Mouse (Mus musculus): Measurements from ENCODE around the gene Hyal1. TPM values are rescaled to one million over a fixed set of nuclear protein-coding genes. Genes with fewer than 3 reads are reported as not detected.

Hyal1 gene
- 1 to 10 TPM; 3.1 to 4.3 TPM for total RNA-seq (2021)

DNA sequence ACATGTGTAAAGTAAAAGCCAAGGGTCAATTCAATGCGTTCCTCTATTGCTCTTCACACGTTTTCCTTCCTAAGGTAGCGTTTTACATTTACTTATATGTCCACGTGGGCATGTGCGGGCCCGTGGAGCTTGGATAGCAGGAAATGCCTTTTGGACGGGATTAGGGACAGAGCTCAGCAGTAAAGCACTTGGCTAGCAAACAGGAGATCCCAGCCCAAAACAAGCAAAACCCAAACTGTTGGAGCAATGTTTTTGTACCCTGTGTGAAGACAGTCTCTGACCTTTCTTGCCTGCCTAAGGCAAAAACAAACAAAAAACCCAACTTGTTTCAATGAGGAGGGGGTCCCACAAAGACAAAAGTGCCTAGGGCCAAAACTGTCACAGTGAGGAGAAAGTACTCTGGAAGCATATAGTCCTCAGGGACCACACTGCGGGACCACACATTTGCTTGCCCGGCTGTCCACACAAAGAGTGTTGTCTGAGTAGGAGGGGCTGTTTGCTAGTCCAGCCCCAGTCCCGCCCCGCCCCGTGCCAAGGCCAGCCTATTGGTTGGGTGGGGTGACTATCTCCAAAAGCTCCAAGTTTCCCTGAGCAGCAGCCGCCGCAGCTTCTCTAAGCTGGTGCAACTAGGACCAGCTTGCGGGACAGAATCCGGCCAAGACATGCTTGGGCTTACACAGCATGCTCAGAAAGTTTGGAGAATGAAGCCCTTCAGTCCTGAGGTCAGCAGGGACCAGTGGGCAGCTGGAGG lies at the start of gene Hyal1:
Gene Hyal1 (plus strand): TSS at position 571 of the 751 bp plus-strand sequence.
- peak in 1 of 2 experiments; percentile 90 for DNase-seq (ENCODE audit: extremely low spot score in 1 of 2, low spot score in 2 of 2)
- intact Hi-C loops (cut with DNase I): no loop called here

DNA sequence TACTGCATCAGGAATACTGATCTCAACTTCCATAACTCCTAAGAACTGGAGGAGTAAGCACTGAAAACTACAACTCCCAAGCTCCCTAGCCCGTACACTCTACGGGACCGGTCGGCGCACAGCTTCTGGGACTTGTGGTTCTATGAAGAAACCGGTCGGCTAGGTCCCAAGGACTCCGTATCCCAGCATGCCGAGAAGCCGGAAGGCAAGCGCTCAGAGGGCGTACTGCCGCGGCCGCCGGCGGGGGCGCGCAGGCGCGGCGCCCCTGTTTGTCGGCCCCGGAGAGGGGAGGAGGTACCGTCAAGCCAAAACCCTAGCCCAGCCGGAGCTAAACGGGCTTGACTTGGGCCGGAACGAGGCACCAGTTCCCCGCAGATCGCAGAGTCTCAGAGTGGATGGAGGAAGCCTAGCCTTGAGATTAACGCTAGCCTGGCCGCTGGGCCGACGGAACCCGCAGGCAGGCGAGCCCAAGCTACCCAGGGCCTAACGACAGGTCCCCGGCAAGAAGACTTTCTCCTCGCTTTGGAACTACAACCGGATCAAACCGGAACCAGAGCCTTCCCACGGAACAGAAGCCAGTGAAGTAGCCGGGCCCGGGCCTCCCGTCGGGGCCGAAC lies 42.8 kb upstream of the Hyal1 start, which contains the start of gene Tmem115:
Gene Tmem115 (plus strand): TSS at position 155 of the 617 bp plus-strand sequence.
- intact Hi-C loops (cut with DNase I): loop anchor here (10.0 kb wide), 1 partner anchor 649 kb away; the partner anchor contains the start of gene Rbm15b

DNA sequence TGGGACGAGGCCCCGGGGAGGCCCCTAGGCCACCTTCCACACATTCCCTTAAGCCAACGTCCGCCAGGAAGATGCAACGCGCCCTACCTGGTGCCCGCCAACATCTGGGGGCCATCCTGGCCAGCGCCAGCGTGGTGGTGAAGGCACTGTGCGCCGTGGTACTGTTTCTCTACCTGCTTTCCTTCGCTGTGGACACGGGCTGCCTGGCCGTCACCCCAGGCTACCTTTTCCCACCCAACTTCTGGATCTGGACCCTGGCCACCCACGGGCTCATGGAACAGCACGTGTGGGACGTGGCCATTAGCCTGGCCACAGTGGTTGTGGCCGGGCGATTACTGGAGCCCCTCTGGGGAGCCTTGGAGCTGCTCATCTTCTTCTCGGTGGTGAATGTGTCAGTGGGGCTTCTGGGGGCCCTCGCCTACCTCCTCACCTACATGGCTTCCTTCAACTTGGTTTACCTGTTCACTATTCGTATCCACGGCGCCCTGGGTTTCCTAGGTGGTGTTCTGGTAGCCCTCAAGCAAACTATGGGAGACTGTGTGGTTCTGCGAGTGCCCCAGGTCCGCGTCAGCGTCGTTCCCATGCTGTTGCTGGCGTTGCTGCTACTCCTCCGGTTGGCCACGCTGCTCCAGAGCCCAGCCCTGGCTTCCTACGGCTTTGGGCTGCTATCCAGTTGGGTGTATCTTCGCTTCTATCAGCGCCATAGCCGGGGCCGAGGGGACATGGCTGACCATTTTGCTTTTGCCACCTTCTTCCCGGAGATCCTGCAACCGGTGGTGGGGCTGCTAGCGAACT lies 42.1 kb upstream of the Hyal1 start:
- DNase-seq (ENCODE audit: extremely low spot score in 1 of 2, low spot score in 2 of 2): peak in 1 of 2 experiments; percentile 65
- intact Hi-C loops (cut with DNase I): loop anchor here (10.0 kb wide), 1 partner anchor 650 kb away; the partner anchor contains the start of gene Rbm15b

More for the DNA sequence above, 42.8 kb upstream of the Hyal1 start, which contains the start of gene Tmem115:
- peak; percentile 95 for DNase-seq (ENCODE audit: extremely low spot score in 1 of 2, low spot score in 2 of 2)

DNA sequence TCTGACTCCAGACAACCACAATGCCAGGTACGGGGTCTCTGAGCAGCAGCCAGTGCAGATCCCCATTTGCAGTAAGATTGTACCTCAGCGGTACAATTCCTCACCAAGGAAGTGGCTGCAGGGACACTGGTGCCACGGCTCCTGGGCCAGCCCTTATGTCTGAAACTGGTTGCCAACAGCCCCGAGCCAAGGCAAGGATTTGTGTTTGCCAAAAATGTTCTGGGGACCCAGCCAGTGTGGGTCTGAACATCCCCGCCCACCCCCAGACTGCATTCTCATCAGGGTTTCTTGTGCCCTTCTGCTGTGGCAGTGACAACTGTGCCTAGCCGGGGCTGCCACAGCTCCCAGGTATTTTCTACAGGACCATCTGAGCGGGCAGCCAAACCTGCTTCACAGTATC lies 38.5 kb upstream of the Hyal1 start:
- no peak for DNase-seq (ENCODE audit: extremely low spot score in 1 of 2, low spot score in 2 of 2)
- intact Hi-C loops (cut with DNase I): loop anchor here (10.0 kb wide), 1 partner anchor 653 kb away; the partner anchor contains the start of gene Rbm15b

DNA sequence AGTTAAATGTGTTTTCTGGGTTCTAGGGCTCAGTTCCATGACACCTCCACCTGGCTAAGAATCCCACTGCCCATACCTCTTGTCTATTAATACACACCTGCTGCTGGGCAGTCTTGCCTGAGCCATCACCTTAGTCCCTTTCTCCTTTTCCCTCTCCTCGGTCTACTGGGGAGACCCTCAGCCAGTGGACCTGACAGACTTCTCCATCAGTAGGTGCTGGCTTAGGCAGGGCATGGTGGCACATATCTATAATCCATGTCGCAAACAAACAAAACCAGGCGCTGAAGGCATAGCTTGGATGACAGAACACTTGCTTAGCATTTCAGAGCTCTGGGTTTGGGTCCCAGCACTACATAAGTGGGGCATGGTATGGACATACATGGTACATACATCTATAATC lies 38.0 kb upstream of the Hyal1 start:
- intact Hi-C loops (cut with DNase I): loop anchor here (10.0 kb wide), 1 partner anchor 654 kb away; the partner anchor contains the start of gene Rbm15b
- DNase-seq (ENCODE audit: extremely low spot score in 1 of 2, low spot score in 2 of 2): no peak

DNA sequence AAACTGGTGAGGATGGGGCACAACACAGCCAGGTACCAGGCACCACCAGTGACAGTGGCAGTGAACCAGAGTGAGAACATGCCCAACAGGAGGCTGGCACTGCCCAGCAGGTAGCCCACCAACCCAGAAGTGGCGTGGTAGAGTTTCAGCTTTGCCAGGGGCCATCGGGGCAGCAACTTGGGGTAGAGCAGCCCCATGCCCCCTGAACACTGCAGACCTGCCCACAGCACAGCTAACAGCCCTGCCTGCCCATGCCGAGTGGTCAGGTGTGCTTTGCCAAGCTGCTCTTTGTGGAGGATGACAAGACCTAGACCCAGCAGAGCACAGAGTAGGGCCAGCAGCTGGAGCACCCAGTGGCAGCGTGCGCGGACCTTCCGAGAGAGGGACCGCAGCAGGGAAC lies 36.8 kb upstream of the Hyal1 start:
- no peak for DNase-seq (ENCODE audit: extremely low spot score in 1 of 2, low spot score in 2 of 2)
- intact Hi-C loops (cut with DNase I): loop anchor here (10.0 kb wide), 1 partner anchor 655 kb away; the partner anchor contains the start of gene Rbm15b

DNA sequence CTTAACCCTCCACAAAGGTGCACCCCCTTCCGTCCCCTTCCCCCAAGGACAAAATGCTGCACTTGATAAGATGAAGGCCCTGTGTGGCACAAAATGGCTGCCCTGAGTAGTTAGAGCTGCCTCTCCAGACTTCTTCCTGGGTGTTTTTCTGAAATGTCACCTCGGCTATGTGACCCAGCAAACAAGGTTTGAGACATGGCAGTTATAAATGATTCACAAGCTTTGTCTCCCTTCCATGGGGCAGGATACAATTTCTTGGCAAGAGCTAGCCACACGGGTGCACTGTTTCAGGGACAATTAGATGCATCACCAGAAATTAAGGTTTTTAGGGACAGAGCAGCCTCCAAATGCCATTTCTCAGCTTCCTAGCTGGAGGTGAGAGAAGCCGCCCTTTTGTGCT lies 36.3 kb upstream of the Hyal1 start:
- intact Hi-C loops (cut with DNase I): no loop called here
- no peak for DNase-seq (ENCODE audit: extremely low spot score in 1 of 2, low spot score in 2 of 2)

DNA sequence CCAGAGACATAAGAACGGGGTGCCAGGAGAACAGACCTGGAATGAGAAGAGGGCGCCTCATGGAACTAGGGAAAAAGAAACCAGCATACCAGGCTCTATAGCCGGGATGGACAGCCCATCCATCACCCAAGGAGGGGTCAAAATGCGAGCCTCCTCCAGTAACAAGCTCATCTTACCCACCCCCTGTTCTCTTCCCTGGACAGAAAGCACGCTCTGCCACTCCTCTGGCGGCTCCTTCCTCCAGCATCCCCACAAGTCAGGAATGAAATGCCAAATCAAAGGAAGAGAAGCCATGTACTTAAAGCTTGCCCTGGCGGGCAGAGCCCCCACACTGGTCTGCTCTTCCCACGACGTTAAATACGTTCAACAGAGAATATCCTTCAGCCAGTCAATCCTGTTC lies 35.7 kb upstream of the Hyal1 start:
- no peak for DNase-seq (ENCODE audit: extremely low spot score in 1 of 2, low spot score in 2 of 2)
- intact Hi-C loops (cut with DNase I): no loop called here

DNA sequence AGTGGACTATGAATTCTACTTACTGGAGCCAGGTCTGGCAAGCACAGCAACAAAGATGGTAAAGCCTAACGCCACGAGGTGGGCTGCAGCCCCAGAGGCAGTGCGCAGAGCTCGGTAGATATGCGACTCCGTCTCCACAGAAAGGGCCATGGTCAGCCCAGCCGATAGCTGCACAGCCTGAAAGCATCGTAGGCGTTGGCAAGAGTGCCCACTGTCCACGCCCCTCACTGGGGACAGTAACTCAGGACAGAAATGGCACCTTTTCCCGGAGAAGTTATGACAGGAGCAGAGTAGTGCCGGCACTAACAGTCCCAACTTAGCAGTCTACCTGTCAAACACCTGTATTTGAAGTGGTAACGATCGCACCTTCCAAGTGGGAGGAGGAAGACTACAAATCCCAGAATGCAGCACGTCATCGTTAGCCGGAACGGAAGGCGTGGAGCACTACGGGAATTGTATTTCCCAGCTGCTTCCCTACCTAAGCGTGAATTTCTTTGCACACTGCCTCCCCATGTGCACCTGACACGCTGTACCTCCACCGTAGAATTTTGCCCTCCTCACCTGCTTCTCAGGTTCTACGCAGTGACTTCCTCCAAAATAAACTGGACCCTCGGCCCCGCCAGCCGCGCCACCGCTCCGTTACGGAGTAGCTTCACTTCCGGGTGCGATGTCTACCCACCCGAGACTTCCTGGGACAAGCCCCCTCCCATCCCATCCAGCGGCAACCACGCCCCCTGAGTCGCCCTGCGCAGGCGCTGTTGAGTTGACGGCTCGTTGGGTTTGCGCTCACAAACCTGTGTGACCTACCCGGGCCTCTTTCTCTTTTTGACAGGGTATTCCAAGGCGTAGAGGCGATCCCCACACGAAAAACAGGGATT lies 35.0 kb upstream of the Hyal1 start, which contains the start of the genes Cyb561d2 and Nprl2:
Gene Cyb561d2 (minus strand): TSS at position 720 of the 878 bp plus-strand sequence.
Gene Nprl2 (plus strand): TSS at position 753 of the 878 bp plus-strand sequence.
- peak; percentile 92 to 95 for DNase-seq (ENCODE audit: extremely low spot score in 1 of 2, low spot score in 2 of 2)
- intact Hi-C loops (cut with DNase I): no loop called here

DNA sequence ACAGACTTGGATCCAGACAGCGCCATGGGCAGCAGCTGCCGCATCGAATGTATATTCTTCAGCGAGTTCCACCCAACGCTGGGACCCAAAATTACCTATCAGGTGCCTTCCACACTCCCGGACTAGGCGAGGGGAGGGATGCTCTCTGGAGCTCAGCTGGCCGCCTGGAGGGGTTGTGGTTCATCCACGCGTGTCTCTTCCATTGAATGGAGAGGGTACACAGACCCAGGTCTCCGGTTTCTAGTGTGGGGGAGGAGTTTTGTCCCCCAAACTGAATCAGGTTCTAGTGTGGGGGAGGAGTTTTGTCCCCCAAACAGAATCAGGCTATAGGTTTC lies 34.4 kb upstream of the Hyal1 start:
- intact Hi-C loops (cut with DNase I): no loop called here
- DNase-seq (ENCODE audit: extremely low spot score in 1 of 2, low spot score in 2 of 2): no peak

DNA sequence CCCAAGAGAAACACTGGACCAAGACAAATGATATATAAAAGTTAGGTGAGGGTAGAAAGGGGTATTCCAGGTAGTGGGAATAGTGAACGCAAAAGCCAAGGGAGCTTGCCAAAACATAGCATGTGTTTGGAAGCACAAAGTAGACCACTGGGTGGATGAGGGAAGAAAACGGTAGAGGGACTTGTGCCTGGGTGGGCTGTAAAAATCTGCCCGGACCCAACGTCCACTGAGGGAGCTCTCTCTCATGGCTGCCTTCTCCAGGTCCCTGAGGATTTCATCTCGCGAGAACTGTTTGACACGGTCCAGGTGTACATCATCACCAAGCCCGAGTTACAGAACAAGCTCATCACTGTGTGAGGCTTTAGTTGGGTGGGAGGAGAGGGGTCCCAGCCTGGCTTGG lies 34.0 kb upstream of the Hyal1 start:
- no peak for DNase-seq (ENCODE audit: extremely low spot score in 1 of 2, low spot score in 2 of 2)

DNA sequence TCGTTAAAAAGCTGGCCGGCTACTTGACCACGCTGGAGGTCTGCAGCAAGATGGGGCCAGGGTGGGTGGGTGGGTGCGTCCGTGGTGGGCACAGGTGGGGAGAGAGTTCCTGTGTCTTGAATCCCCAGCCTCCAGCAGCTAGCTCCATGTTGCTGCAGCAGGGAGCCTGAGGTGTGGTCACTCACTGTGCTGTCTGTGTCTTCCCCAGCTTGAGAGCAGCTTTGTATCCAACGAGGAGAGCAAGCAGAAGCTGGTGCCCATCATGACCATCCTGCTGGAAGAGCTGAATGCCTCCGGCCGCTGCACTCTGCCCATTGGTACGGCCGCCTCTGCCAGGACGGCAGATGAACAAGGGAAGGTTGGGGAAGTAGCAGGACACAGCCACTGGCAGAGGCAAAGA lies 33.4 kb upstream of the Hyal1 start:
- no peak for DNase-seq (ENCODE audit: extremely low spot score in 1 of 2, low spot score in 2 of 2)
- intact Hi-C loops (cut with DNase I): no loop called here

More for the DNA sequence above, 34.0 kb upstream of the Hyal1 start:
- intact Hi-C loops (cut with DNase I): no loop called here

DNA sequence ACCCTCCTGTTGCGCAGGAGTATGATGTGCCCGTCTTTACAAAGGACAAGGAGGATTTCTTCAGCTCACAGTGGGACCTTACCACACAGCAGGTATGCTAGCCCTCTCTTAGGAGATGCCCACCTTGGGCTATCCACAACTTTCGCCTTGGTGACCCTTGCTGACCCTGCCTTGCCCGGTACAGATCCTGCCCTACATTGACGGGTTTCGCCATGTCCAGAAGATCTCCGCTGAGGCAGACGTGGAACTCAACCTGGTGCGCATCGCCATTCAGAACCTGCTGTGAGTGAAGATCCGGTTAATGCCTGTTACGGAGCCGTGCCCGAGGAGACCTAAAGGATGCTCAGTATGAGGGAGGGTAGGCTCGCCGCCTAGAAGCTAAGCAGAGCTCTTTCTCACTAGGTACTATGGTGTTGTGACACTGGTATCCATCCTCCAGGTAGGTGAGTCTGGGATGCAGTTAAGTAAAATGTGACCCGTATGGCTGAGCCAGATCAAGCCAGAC lies 32.5 kb upstream of the Hyal1 start:
- no peak for DNase-seq (ENCODE audit: extremely low spot score in 1 of 2, low spot score in 2 of 2)
- intact Hi-C loops (cut with DNase I): no loop called here

DNA sequence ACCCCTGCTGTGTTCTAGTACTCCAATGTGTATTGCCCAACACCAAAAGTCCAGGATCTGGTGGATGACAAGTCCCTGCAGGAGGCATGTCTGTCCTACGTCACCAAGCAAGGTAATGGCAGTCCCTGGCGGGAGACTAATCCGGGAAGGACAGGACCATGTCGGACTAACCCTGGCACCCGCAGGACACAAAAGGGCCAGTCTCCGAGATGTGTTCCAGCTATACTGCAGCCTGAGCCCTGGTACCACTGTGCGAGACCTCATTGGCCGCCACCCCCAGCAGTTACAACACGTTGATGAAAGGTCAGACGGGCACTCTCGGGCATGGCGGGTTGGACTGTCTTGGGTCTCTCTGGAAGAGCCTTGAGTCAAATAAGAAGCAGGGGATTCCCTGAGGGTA lies 32.0 kb upstream of the Hyal1 start:
- no peak for DNase-seq (ENCODE audit: extremely low spot score in 1 of 2, low spot score in 2 of 2)
- intact Hi-C loops (cut with DNase I): no loop called here

DNA sequence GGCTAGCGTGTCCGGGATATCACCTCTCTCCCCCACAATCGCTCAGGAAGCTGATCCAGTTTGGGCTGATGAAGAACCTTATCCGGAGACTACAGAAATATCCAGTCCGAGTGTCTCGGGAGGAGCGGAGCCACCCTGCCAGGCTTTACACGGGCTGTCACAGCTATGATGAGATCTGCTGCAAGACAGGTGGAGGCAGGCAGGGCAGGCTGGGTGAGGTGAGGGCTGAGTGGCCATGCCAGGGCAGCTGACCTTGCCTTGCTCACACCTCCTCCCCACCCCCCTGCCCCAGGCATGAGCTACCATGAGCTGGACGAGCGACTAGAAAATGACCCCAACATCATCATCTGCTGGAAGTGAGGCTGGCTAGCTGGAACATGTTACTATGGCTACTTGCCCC lies 31.5 kb upstream of the Hyal1 start:
- no peak for DNase-seq (ENCODE audit: extremely low spot score in 1 of 2, low spot score in 2 of 2)
- intact Hi-C loops (cut with DNase I): no loop called here

DNA sequence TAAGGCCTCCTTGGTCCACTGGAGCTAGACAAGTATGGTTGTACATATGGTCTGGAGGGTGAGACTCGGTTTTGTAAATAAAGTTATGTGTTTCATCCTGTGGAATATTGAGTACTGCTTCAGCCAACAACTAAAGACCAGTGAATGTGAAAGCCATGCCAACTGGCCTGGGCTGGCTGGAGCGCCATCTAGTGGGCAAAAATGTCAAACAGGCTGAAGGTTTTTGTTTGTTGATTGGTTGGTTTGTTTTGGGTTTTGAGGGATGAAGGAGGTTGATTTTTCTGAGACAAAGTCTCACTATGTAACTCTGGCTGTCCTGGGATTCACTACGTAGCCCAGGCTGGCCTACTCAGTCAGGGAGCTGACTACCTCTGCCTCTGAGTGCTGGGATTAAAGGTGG lies 31.1 kb upstream of the Hyal1 start:
- DNase-seq (ENCODE audit: extremely low spot score in 1 of 2, low spot score in 2 of 2): peak; percentile 59 to 73
- intact Hi-C loops (cut with DNase I): no loop called here

DNA sequence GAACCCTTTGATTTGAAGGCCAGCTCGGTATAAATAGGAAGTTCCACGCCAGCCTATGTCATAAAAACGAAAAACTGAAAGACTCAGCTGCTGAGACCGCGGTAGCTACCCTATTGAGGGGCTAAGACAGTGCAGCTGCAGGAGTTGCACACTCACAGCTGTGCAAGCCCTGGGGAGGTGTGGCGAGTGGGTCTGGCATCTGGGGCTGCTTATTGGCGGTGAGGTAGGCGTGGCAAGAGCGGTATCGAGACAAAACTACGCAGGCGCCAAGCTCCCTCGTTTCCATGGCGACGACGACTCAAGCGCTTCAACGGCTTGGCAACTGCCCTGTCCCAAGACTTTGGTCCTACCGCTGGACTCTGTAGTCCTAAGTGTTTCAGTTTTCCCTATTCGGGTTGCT lies 29.7 kb upstream of the Hyal1 start, which contains the start of gene Zmynd10:
Gene Zmynd10 (plus strand): TSS at position 273 of the 400 bp plus-strand sequence.
- intact Hi-C loops (cut with DNase I): no loop called here
- DNase-seq (ENCODE audit: extremely low spot score in 1 of 2, low spot score in 2 of 2): peak; percentile 85 to 93

DNA sequence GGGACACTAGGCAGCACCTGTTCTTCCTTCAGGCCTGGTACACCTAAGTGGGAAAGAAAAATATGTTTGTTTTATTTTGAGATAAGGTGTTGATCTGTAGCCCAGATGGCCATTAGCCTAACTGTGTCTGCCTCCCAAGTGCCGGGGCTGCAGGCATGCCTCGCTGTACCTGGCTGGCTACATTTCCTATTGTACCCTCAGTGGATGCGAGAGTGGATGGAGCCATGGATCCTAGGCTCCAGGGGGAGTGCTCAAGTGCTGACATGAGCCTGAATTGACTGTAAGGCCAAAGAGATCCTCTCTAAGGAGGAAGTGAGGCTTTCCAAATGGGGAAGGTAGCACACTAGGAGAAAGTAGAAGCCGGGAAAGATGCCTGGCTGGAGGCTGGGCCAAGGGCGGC lies 28.8 kb upstream of the Hyal1 start:
- DNase-seq (ENCODE audit: extremely low spot score in 1 of 2, low spot score in 2 of 2): no peak
- intact Hi-C loops (cut with DNase I): no loop called here
